Mouse (Mus musculus) left cerebral cortex, adult 6 months (tissue): Measurements from ENCODE around the gene Rasal2. TPM values are rescaled to one million over a fixed set of nuclear protein-coding genes. Genes with fewer than 3 reads are reported as not detected.

Source experiments
- long read RNA-seq, 2 experiments: library from polyadenylated mRNA; unstranded; transcript quantifications; one replicate each; pipeline ENCODE4 v2.0.0; 2019 to 2020
- polyA plus RNA-seq: library from polyadenylated mRNA; unstranded; fragments of <200 nt; fragmentation: Nextera tagmentation; gene quantifications from 2 replicates; pipeline ENCODE4 v1.2.3, GENCODE M21; 2021

The Rasal2 gene
- 16.8 and 29.5 TPM in 2 replicates for polyA plus RNA-seq
- long read RNA-seq, experiment 1, partial matches to known transcripts, result 4 of 20 reads
- long read RNA-seq, experiment 1, other reads (novel, unspliced or antisense), result 15 of 20 reads
- long read RNA-seq, experiment 2, partial matches to known transcripts, result 16 of 38 reads
- long read RNA-seq, experiment 2, other reads (novel, unspliced or antisense), result 20 of 38 reads

GRCm38 (mm10) chr1:157412454-157413369 is at the start of gene Rasal2:
Gene Rasal2, minus strand, starts transcription at chr1:157412595.

GRCm38 (mm10) chr1:157458421-157459208 is 46.2 kb upstream of the Rasal2 start, which contains the start of gene Cryzl2:
Gene Cryzl2, plus strand, starts transcription at chr1:157458577.

GRCm38 (mm10) chr1:157108580-157108979 is 303.8 kb downstream of the Rasal2 start, which contains the start of gene Tex35:
Gene Tex35, minus strand, starts transcription at chr1:157108680.

Other genes with a start within 250 kb of the Rasal2 start
- 14.9 and 16.0 TPM in 2 replicates for gene Cryzl2, start 46.0 kb upstream of the Rasal2 start, polyA plus RNA-seq
- gene Sec16b, start 94.1 kb upstream of the Rasal2 start, polyA plus RNA-seq, result 0.35 and 0.40 TPM in 2 replicates